12 mouse cellular contexts compared by ENCODE assay signal in the genomic region with DNA sequence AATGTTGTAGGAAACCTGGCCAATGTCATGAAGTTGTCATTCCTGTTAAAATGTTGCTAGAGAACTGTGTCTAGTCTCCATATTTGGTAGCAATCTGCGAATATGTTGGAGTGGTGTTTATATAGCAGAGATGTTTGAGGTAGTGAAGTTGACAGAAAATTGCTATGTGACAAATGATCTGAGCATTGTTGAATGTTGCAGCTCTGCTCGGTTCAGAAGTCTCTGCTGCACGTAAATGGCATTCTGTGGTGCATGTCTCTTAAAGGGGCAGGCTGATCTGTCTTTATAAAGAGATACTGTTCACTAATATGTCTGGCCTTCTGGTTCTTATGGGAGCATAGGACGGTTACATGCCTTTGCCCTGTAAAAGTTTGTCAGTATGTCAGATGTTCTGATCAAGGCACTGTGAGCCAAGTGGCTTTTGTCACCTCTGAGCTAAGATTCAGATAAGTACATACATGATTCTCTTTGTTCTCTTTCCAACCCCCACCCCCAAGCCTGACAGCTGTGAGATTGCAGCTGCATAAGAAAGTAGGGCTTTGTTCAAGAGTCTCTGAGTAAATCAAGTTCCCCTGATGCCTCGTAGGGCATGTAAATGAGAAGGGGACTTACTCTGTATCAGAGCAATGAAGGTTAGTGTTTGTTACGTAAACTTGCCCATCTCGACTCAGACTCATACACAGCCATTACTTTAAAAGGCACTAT.
A peak's percentile ranks its signal among the peaks of the same experiment; 100 is the strongest.
DNase-seq lines count a peak whose midpoint lies in the region; ATAC-seq and TF ChIP-seq lines count a peak whose summit lies in the region.
"Had no signal": no experiment of that assay in that cellular context is flagged by ENCODE, and none has a peak within 500 bp of the region (broad histone marks: within the 10 kb centered on the region; RNA-seq: fewer than 3 reads in every experiment).

No protein-coding gene starts in this region.

- H3K4me1 ChIP-seq in heart, embryonic 14.5 days (ENCODE audit: control insufficient read depth in 2 of 2, insufficient read depth in 2 of 2, low read length in 2 of 2): peaks cover 0 to 8% of the 10 kb centered on the region in 2 experiments; a peak in 1 of 4 replicates
- H3K4me1 ChIP-seq in hindbrain, embryonic 11.5 days (replicated peaks; ENCODE audit: control insufficient read depth, insufficient read depth, low read length): no peaks in the 10 kb centered on the region
- no peaks in the 10 kb centered on the region for H3K4me1 ChIP-seq in midbrain, postnatal 0 days (ENCODE audit: insufficient read depth, low read length)

- ATAC-seq in heart, embryonic 14.5 days (ENCODE audit: insufficient number of reproducible peaks, insufficient read depth, low FRiP score, low read depth): no peak
- peak; percentile 86 for ATAC-seq in hindbrain, embryonic 11.5 days (ENCODE audit: low FRiP score)
- ATAC-seq in midbrain, postnatal 0 days (ENCODE audit: low FRiP score): peak; percentile 52
- ATAC-seq: lung, postnatal 0 days had no signal

- H3K27me3 ChIP-seq in heart, embryonic 14.5 days (ENCODE audit: control insufficient read depth, insufficient read depth, low read length): no peaks in the 10 kb centered on the region
- no peaks in the 10 kb centered on the region for H3K27me3 ChIP-seq in hindbrain, embryonic 11.5 days (ENCODE audit: control insufficient read depth, insufficient read depth, low read length)
- H3K27me3 ChIP-seq in midbrain, postnatal 0 days (ENCODE audit: insufficient read depth, low read length): no peaks in the 10 kb centered on the region

- TF ChIP-seq CTCF in brain, embryonic 14.5 days (IDR thresholded peaks at IDR 0.05; ENCODE audit: borderline replicate concordance, extremely low read depth, insufficient read depth, insufficient read length): no peak
- no peak for TF ChIP-seq CTCF in midbrain, postnatal 0 days (IDR thresholded peaks at IDR 0.05)

- 24% methylated on average over 7 of the region's 7 CpGs for WGBS in heart, embryonic 14.5 days
- WGBS in hindbrain, embryonic 11.5 days: 30% methylated on average over 7 of the region's 7 CpGs
- 22% methylated on average over 7 of the region's 7 CpGs for WGBS in midbrain, postnatal 0 days

- H3K9ac ChIP-seq in heart, embryonic 14.5 days (ENCODE audit: low read length): 0 out of 2 replicates have a peak overlapping the region, but pooled peaks have one; percentile 9
- no peak overlapping the region for H3K9ac ChIP-seq in hindbrain, embryonic 11.5 days (ENCODE audit: low read depth, low read length)
- H3K9ac ChIP-seq in midbrain, postnatal 0 days (replicated peaks; ENCODE audit: low read length, poor library complexity, severe bottlenecking): no peak overlapping the region

- H3K36me3 ChIP-seq in heart, embryonic 14.5 days (ENCODE audit: control insufficient read depth, insufficient read depth, low read length): no peaks in the 10 kb centered on the region
- H3K36me3 ChIP-seq in hindbrain, embryonic 11.5 days (ENCODE audit: control insufficient read depth, insufficient read depth, low read length): no peaks in the 10 kb centered on the region
- H3K36me3 ChIP-seq in midbrain, postnatal 0 days (ENCODE audit: insufficient read depth, low read length): no peaks in the 10 kb centered on the region

- no peak overlapping the region for H3K4me3 ChIP-seq in heart, embryonic 14.5 days (ENCODE audit: control insufficient read depth in 1 of 2, insufficient read depth in 1 of 2, low read depth in 1 of 2, low read length in 2 of 2)
- H3K4me3 ChIP-seq in hindbrain, embryonic 11.5 days (ENCODE audit: low read depth, low read length): no peak overlapping the region
- no peak overlapping the region for H3K4me3 ChIP-seq in midbrain, postnatal 0 days (ENCODE audit: low read depth, low read length)

- peak overlapping the region; percentile 19 for H3K4me2 ChIP-seq in heart, embryonic 14.5 days (ENCODE audit: low read length)
- H3K4me2 ChIP-seq in hindbrain, embryonic 11.5 days (replicated peaks; ENCODE audit: low read depth, low read length): no peak overlapping the region
- no peak overlapping the region for H3K4me2 ChIP-seq in midbrain, postnatal 0 days (ENCODE audit: low read depth, low read length, poor library complexity, severe bottlenecking)

- intact Hi-C loops in heart, postnatal 14 days (cut with DNase I): no loop called here

- no peak for TF ChIP-seq POLR2A in brain, embryonic 14.5 days (IDR thresholded peaks at IDR 0.05; ENCODE audit: borderline replicate concordance, extremely low read depth, insufficient read depth, insufficient read length, poor library complexity, severe bottlenecking)

- H3K27ac ChIP-seq in heart, embryonic 14.5 days (replicated peaks in 1 of 2; ENCODE audit: control insufficient read depth in 1 of 2, insufficient read depth in 1 of 2, low read depth in 2 of 2, low read length in 2 of 2): peak overlapping the region; percentile 2 to 57; a peak in 3 of 4 replicates
- H3K27ac ChIP-seq in hindbrain, embryonic 11.5 days (ENCODE audit: low read depth, low read length): peak overlapping the region; percentile 24; the same call in 1 of the 2 replicates
- no peak overlapping the region for H3K27ac ChIP-seq in midbrain, postnatal 0 days (ENCODE audit: low read depth, low read length)

- no peak for DNase-seq in heart, postnatal 14 days
- peak; percentile 87 for DNase-seq in brain, embryonic 14.5 days (ENCODE audit: low read depth)
- peak; percentile 71 for DNase-seq in hindbrain, embryonic 11.5 days (ENCODE audit: low spot score)
- DNase-seq in midbrain, postnatal 0 days (ENCODE audit: low spot score): no peak
- no peak for DNase-seq in cerebellum, adult 18-20 months
- no peak for DNase-seq in gastrocnemius, adult 8-10 months (ENCODE audit: low spot score in 2 of 2)
- DNase-seq in frontal cortex, postnatal 25 days (ENCODE audit: low spot score in 2 of 2): no peak
- DNase-seq: B cell, adult 2 months; cerebellum, postnatal 36 days; gastrocnemius, postnatal 25 days had no signal

- H3K9me3 ChIP-seq in heart, embryonic 14.5 days (ENCODE audit: control insufficient read depth, low read length): no peaks in the 10 kb centered on the region
- no peaks in the 10 kb centered on the region for H3K9me3 ChIP-seq in hindbrain, embryonic 11.5 days (ENCODE audit: control insufficient read depth, low read length)
- H3K9me3 ChIP-seq in midbrain, postnatal 0 days (ENCODE audit: low read length): no peaks in the 10 kb centered on the region

Comparison
In these comparisons a context has a peak if more than half of its experiments do, and no peak if none do; other contexts are left out.
1. DNase-seq: peak in brain, embryonic 14.5 days (single experiment) and hindbrain, embryonic 11.5 days (single experiment); none in heart, postnatal 14 days (0 of 2), midbrain, postnatal 0 days (single experiment), cerebellum, adult 18-20 months (0 of 2), gastrocnemius, adult 8-10 months (0 of 2) and frontal cortex, postnatal 25 days (0 of 2).